Mouse (Mus musculus): ENCODE measurements around the gene Pskh1. TPM values are rescaled to one million over a fixed set of nuclear protein-coding genes. Genes with fewer than 3 reads are reported as not detected.

Pskh1 gene
- polyA plus RNA-seq, 2 experiments, result 6.2 to 9.8 TPM

- Histone ChIP-seq H3K4me2 (ENCODE audit: low read depth) (peak overlapping the region; percentile 92), H3K4me3 (ENCODE audit: insufficient read depth in 1 of 2, low read depth in 2 of 2, low read length in 2 of 2) (peak overlapping the region; percentile 80 to 84), H3K9me3 (ENCODE audit: control insufficient read depth, low read length) (no peaks in the 10 kb centered on the region), H3K27ac (peak overlapping the region; percentile 68), H3K9ac (replicated peaks) (peak overlapping the region; percentile 86), H3K4me1 (replicated peaks; ENCODE audit: control insufficient read depth in 2 of 2, insufficient read depth in 2 of 2, low read length in 1 of 2) (peaks cover 16 to 26% of the 10 kb centered on the region in 2 experiments), H3K27me3 (ENCODE audit: control insufficient read depth, insufficient read depth, low read length) (no peaks in the 10 kb centered on the region), H3K36me3 (replicated peaks; ENCODE audit: control insufficient read depth, insufficient read depth, low read depth) (no peaks in the 10 kb centered on the region)
- DNase-seq (ENCODE audit: low read depth in 3 of 3, low spot score in 3 of 3), result peak in 1 of 3 experiments; percentile 31
- peak; percentile 18; the same call in 1 of the 2 replicates for ATAC-seq (ENCODE audit: insufficient read depth)
- under 1% methylated on average over 33 of the region's 33 CpGs for WGBS (ENCODE audit: insufficient replicate concordance)
- TF ChIP-seq EP300 (IDR thresholded peaks at IDR 0.05; ENCODE audit: low read depth) (no peak), CTCF (IDR thresholded peaks at IDR 0.05; ENCODE audit: low read depth) (no peak)
Measured at GRCm38 (mm10) chr8:105937496-105938305, 37.5 kb downstream of the Pskh1 start.

GRCm38 (mm10) chr8:105938306-105938669 is 38.0 kb downstream of the Pskh1 start, which contains the start of gene Psmb10:
Gene Psmb10, minus strand, starts transcription at chr8:105938444.
- peak within 1 kb of the TSS; percentile 92 for H3K4me2 ChIP-seq (ENCODE audit: low read depth)
- peak within 1 kb of the TSS; percentile 68 for H3K27ac ChIP-seq
- H3K9ac ChIP-seq (replicated peaks), result peak within 1 kb of the TSS; percentile 86
- TF ChIP-seq EP300 (IDR thresholded peaks at IDR 0.05; ENCODE audit: low read depth) (no peak), CTCF (IDR thresholded peaks at IDR 0.05; ENCODE audit: low read depth) (0 out of 2 replicates have a peak, but pooled peaks have one; percentile 7)
- no peaks in the 10 kb centered on the region for H3K9me3 ChIP-seq (ENCODE audit: control insufficient read depth, low read length)
- ATAC-seq (ENCODE audit: insufficient read depth), result no peak
- peak in 1 of 3 experiments; percentile 41 for DNase-seq (ENCODE audit: low read depth in 3 of 3, low spot score in 3 of 3)
- WGBS (ENCODE audit: insufficient replicate concordance), result 3% methylated on average over 4 of the region's 4 CpGs
- peak within 1 kb of the TSS; percentile 80 to 84 for H3K4me3 ChIP-seq (ENCODE audit: insufficient read depth in 1 of 2, low read depth in 2 of 2, low read length in 2 of 2)
- H3K27me3 ChIP-seq (ENCODE audit: control insufficient read depth, insufficient read depth, low read length), result no peaks in the 10 kb centered on the region
- peaks cover 16 to 26% of the 10 kb centered on the region in 2 experiments for H3K4me1 ChIP-seq (replicated peaks; ENCODE audit: control insufficient read depth in 2 of 2, insufficient read depth in 2 of 2, low read length in 1 of 2)
- no peaks in the 10 kb centered on the region for H3K36me3 ChIP-seq (replicated peaks; ENCODE audit: control insufficient read depth, insufficient read depth, low read depth)

GRCm38 (mm10) chr8:105942026-105942425 is 41.8 kb downstream of the Pskh1 start:
- TF ChIP-seq CTCF (IDR thresholded peaks at IDR 0.05; ENCODE audit: low read depth) (no peak), EP300 (IDR thresholded peaks at IDR 0.05; ENCODE audit: low read depth) (no peak)
- Histone ChIP-seq H3K4me1 (replicated peaks; ENCODE audit: control insufficient read depth in 2 of 2, insufficient read depth in 2 of 2, low read length in 1 of 2) (peaks cover 5 to 7% of the 10 kb centered on the region in 2 experiments), H3K4me2 (ENCODE audit: low read depth) (peak overlapping the region; percentile 43), H3K27ac (no peak overlapping the region), H3K9me3 (ENCODE audit: control insufficient read depth, low read length) (no peaks in the 10 kb centered on the region), H3K9ac (replicated peaks) (no peak overlapping the region), H3K36me3 (replicated peaks; ENCODE audit: control insufficient read depth, insufficient read depth, low read depth) (peaks cover 14% of the 10 kb centered on the region; the same call in 1 of the 2 replicates), H3K4me3 (ENCODE audit: insufficient read depth in 1 of 2, low read depth in 2 of 2, low read length in 2 of 2) (peak overlapping the region; percentile 41 to 52), H3K27me3 (ENCODE audit: control insufficient read depth, insufficient read depth, low read length) (no peaks in the 10 kb centered on the region)
- 85% methylated on average over 11 of the region's 11 CpGs for WGBS (ENCODE audit: insufficient replicate concordance)
- no peak for DNase-seq (ENCODE audit: low read depth in 3 of 3, low spot score in 3 of 3)
- no peak for ATAC-seq (ENCODE audit: insufficient read depth)

GRCm38 (mm10) chr8:105942542-105942941 is 42.3 kb downstream of the Pskh1 start:
- ATAC-seq (ENCODE audit: insufficient read depth) (peak; percentile 34; the same call in 1 of the 2 replicates), DNase-seq (ENCODE audit: low read depth in 3 of 3, low spot score in 3 of 3) (no peak)
- WGBS (ENCODE audit: insufficient replicate concordance), result 92% methylated on average over 5 of the region's 5 CpGs

GRCm38 (mm10) chr8:105943321-105943739 is 43.1 kb downstream of the Pskh1 start, which contains the start of gene Lcat:
Gene Lcat, minus strand, starts transcription at chr8:105943382.
- Histone ChIP-seq H3K4me2 (ENCODE audit: low read depth) (peak within 1 kb of the TSS; percentile 48), H3K4me3 (ENCODE audit: insufficient read depth in 1 of 2, low read depth in 2 of 2, low read length in 2 of 2) (peak within 1 kb of the TSS; percentile 41 to 52), H3K4me1 (replicated peaks; ENCODE audit: control insufficient read depth in 2 of 2, insufficient read depth in 2 of 2, low read length in 1 of 2) (peaks cover 2 to 4% of the 10 kb centered on the region in 2 experiments; a peak in 3 of 4 replicates), H3K27ac (no peak within 1 kb of the TSS), H3K27me3 (ENCODE audit: control insufficient read depth, insufficient read depth, low read length) (no peaks in the 10 kb centered on the region), H3K9ac (replicated peaks) (no peak within 1 kb of the TSS), H3K9me3 (ENCODE audit: control insufficient read depth, low read length) (no peaks in the 10 kb centered on the region), H3K36me3 (replicated peaks; ENCODE audit: control insufficient read depth, insufficient read depth, low read depth) (peaks cover 20% of the 10 kb centered on the region; the same call in 1 of the 2 replicates)
- peak; percentile 62 for ATAC-seq (ENCODE audit: insufficient read depth)
- DNase-seq (ENCODE audit: low read depth in 3 of 3, low spot score in 3 of 3), result no peak
- 59% methylated on average over 8 of the region's 8 CpGs for WGBS (ENCODE audit: insufficient replicate concordance)
- no peak for TF ChIP-seq EP300 (IDR thresholded peaks at IDR 0.05; ENCODE audit: low read depth)
- no peak for TF ChIP-seq CTCF (IDR thresholded peaks at IDR 0.05; ENCODE audit: low read depth)

More at GRCm38 (mm10) chr8:105942542-105942941, 42.3 kb downstream of the Pskh1 start:
- peaks cover 5 to 7% of the 10 kb centered on the region in 2 experiments for H3K4me1 ChIP-seq (replicated peaks; ENCODE audit: control insufficient read depth in 2 of 2, insufficient read depth in 2 of 2, low read length in 1 of 2)
- H3K4me2 ChIP-seq (ENCODE audit: low read depth), result peak overlapping the region; percentile 48
- H3K27me3 ChIP-seq (ENCODE audit: control insufficient read depth, insufficient read depth, low read length), result no peaks in the 10 kb centered on the region
- H3K9me3 ChIP-seq (ENCODE audit: control insufficient read depth, low read length), result no peaks in the 10 kb centered on the region
- H3K27ac ChIP-seq, result no peak overlapping the region
- no peak overlapping the region for H3K9ac ChIP-seq (replicated peaks)
- no peak for TF ChIP-seq CTCF (IDR thresholded peaks at IDR 0.05; ENCODE audit: low read depth)
- TF ChIP-seq EP300 (IDR thresholded peaks at IDR 0.05; ENCODE audit: low read depth), result no peak
- H3K4me3 ChIP-seq (ENCODE audit: insufficient read depth in 1 of 2, low read depth in 2 of 2, low read length in 2 of 2), result peak overlapping the region; percentile 41 to 52
- peaks cover 17% of the 10 kb centered on the region; the same call in 1 of the 2 replicates for H3K36me3 ChIP-seq (replicated peaks; ENCODE audit: control insufficient read depth, insufficient read depth, low read depth)

Data from liver, embryonic 14.5 days (tissue).